Mouse (Mus musculus) kidney, adult 8-10 months (tissue): ENCODE results near the gene Enpp1.
"Not testable (repeated sequence)": the region's sequence is repeated elsewhere in the genome, so short reads cannot be mapped to it uniquely, and the experiment has no call there.

Source experiments
- DNase-seq, 2 experiments: peaks; one replicate each; pipeline ENCODE4 v3.0.0; 2022

Gene Enpp1

DNA sequence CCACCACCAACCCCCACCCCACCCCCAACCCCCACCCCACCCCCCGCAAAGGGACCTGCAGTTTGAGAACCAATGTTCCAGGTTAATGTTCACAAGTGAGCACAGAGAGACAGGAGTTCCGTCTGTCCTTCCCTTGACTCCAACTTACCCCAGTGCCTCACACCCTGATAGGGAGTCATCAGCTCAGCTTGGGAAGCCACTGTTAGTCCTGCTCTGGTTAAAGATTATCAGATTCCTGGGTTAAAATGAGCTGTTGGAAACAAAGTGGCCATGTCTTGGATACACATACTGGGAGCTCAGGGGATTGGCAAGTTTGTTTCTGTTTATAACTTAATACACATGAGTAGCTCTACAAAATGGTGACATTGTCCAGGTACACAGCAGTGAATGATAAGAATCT is 75.0 kb downstream of the Enpp1 start:
- peak in 1 of 2 experiments; percentile 42 for DNase-seq

DNA sequence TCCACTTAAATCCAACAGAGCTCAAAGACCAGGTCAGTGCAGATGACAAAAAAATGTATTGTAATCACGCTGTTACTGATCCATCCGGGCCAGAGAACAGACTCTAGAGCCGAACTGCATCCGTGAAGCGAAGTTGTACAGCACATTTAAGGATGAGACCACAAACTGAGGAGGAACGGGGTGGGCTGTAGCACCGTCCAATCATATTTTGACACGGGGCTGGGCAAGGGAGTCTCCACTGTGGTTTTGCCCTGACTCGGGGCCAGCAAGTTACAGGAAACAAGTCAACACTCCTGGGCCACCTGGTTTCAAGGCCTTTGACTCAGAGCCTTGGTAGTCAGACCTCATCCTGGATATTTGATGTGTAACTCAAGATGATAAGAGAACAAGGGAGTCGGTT is 76.1 kb downstream of the Enpp1 start:
- no peak for DNase-seq

DNA sequence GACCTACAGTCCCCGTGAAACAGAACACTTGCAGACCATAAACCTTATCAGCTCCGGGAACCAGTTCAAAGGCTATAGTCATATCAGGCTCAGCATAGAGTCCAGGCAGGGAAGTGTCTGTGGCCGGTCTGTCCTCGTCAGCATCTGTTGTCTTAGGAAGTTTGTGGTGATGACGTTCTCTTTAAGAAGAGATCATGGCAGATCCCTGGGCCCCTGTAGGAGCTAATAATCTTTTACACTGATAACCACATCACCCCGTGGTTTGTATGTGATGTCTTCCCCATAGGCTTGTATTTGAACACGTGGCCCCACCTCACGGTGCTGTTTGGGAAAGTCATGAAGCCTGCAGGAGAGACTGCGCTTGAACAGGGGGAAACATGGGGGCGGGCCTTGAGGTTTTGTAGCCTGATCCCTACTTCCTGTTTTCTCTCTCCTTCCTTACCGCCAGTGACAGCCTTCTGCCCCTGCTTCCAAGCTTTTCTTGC is 76.6 kb downstream of the Enpp1 start:
- DNase-seq, result no peak

DNA sequence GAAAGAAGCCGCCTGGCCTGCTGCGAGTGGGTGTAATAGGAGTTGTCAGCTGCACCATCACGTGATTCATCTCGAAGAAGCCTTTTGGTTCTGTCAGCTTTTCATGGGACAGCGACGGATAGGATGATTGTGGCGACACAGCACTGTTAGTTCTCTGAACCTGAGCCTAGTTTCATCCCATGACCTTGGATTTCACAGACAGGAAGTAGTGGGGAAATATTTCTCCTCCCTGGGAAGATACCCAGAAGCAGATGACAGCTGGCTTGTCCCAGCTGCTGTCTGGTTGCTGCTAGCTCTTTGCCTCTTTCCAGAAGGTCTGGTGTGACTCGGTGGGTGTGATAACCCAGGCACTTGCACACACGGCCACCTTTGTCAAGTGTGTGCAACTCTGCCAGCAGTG is 77.7 kb downstream of the Enpp1 start:
- peak in 1 of 2 experiments; percentile 31 for DNase-seq

DNA sequence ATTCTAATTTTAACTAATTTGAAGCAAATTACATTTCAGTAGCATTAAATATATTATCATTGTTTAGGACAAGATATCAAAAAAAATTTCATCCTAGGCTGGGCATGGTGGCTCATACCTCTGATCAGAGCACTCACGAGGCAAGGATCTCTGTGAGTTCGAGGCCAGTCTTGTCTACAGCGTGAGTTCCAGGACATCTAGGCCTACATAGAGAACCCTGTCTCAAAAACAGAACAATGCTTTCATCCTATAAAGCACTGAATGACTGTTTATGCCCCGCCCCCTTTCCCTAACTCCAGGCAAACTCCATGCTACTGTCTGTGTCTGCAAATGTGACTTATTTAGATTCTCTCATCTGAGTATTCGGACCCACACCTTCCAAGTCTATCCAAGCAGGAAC is 80.8 kb downstream of the Enpp1 start:
- no peak for DNase-seq

DNA sequence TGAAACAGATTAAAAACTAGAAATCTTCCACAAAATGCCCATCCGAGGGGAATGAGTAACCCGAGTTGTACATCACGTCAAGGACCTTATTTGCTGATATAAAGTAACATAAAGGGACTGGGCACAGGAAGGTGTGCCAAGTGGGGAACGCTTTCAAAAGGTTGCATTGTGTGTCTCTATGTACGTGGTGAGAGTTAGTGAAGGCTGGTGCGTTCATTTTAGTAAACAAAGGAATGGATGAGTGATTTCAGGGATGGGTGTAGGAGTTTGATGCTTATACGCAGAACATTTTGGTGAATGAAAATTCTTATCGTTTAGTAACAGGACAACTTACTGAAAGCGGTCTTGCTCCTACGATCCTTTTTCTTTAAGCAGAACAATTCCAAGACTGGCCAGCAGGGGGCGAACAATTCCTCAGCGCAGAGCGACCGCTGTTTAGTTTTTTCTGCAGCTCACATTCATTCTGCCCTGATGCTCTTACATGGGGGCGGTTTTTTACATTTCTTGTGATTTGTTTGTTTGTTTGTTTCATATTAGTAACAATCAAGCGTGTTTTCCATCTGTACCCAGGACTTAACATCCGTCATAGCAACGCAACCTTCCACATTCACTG is 81.4 kb downstream of the Enpp1 start:
- DNase-seq, result peak; percentile 35 to 73

DNA sequence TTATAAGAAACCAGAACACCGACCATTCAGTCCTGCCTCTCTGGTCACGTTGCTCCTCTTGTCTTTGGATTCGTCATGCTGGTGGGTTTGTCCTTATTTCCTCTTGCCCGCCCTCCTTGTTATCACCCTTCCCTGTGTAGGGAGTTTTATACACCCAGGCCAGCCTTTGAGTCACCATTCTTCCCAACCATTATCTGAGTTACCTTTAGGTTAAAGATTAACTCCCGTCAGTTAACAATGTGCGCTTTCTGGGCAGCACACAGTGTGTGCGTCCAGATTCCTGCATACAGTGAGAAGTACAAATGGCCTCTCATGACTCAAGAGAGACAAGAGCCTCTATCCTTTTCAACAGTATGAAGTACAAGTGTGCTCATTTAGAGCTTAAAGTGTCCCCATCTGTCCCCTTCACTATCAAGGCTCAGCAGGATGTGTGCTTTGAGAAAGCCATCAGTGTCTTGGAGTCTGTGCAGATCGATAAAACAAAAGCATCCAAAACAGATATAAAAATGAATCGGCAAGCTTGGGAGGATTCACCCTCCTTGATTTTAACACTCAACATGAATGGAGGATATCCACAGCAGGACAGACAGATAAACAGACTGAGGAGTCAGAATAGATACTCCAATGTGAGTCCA is 82.8 kb downstream of the Enpp1 start:
- peak in 1 of 2 experiments; percentile 29 for DNase-seq

DNA sequence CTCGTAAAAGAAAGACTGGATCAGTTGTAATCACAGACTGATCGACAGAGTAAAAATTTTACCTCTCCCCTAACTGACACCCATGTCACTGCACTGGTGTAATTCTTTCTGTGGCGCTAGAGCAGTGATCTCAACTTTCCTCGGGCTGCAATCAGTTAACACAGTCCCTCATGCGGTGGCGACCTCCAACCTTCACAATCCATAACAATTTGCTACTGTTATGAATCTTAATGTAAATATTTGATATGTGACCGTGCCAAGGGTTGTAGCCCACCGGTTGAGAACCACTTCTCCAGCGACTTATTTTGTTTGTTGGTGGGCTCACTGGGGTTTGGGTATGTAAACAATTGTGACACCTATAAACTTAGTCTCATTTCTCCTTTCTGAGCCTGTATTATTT is 83.5 kb downstream of the Enpp1 start:
- DNase-seq, result no peak

DNA sequence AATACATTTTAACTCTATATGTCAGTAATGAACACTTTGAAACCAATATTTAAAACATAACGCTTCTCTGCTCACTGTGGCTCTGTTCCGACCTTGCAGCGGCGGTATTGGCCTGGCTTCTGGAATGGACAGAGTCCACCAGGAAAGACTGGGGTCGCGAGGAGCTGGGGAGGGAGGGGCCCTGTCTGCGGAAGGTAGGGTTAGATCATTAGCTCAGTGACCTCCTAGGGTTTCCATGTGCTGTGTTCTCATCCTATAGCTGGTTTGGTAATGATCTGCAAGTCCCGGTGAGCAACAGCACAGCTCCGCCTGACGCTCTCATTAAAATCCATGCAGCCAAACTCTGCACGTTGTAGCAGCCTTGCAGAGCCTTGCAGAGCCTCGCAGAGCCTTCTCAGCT is 84.7 kb downstream of the Enpp1 start:
- no peak for DNase-seq

DNA sequence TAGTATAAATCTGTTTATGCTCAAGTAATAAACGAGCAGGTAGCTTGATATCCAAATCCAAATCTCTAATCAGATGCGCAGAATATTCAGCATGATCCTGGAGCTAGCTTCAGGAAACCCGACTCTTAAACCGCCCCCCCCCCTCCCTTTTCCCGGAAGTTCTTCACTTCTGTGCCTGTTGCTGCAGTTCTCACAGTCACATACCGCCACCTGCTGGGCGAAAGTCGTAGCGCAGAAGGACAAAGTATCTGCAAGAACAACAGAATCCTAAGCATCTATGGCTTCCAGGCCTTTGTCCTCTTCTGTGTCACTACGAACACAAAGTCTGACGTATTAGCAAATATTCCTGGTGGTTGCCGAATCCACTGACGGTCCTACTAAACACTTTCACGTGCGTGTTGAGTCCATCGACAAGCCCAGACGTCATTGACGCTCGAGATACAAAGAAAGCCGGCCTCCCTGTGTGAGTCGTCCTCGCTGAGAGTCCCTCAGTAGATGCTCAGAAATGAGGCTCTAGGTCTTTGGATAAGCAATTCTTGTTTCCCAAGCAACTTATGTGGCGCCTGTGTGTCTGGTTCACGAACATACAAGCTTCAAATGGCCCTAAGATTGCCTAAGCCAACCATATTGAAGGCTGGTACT is 86.8 kb downstream of the Enpp1 start:
- DNase-seq, result peak; percentile 70 to 90

DNA sequence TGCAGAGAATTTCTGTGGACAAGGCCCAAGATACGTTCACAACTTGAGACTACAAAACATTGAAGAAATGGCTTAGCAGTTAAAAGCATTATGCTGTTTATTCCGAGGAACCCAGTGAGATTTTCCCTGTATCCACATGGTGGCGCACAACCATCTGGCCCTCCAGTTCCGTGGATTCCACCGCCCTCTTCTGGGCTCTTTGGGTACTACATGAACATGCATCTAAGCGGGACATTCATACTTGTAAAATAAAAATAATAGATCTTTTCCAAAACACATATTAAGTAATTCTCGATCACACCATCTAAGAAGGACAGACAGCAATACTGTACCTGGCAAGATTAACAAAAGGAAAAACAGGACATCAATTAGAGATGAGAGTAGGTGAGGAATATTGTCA is 89.4 kb downstream of the Enpp1 start:
- DNase-seq, result peak; percentile 51 to 83

DNA sequence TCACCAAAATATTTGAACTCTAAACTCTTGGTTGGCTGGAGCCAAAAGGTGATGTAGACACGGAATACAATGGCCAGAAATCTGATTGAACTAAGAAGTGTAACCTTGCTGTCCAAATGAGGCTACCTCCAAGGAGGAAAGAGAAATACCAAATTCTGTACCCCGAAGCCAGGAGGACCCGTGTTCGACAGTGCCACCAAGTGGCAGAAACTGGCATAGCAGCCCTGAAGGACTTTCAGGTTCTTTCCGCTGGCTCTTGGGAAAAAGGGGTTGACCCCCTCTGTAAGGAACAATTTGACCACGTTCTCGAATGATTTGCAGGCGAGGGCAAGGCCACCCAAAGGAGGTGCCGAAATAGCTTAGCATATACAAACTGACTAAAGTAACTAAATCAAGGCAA is 90.4 kb downstream of the Enpp1 start:
- DNase-seq, result peak in 1 of 2 experiments; percentile 65

DNA sequence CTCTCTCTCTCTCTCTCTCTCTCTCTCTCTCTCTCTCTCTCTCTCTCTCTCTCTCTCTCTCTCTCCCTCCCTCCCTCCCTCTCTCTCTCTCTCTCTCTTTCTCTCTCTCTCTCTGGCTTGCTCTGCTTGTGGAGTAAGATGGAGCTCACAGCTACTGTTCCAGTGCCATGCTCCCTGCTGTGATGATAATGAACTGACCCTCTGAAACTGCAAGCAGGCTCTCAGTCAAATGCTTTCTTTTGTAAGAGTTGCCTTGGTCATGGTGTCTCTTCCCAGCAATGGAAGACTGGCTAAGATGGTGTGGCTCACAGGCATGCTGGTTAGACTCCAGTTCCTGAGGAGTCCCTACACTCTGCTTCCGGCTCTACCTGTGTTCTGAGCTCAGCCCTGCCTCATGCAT is 95.4 kb downstream of the Enpp1 start:
- not testable (repeated sequence) for DNase-seq

DNA sequence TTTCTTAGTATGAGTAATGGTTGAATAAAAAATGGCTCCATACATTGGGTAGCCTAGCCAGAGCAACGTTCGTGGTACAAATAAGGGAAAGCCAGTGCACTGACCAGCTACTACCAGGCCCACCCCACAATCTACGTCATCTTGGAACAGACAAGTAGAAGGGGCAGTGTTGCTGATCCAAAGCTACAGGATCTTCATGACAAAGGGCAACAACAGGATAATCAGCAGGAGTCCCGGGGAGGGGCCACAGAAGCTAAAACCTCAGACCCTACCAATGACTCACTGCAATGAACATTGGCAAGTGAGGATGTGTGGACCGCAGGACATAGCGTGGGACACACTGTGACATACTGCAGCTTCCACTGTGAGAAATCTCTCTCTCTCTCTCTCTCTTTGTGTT is 96.2 kb downstream of the Enpp1 start:
- no peak for DNase-seq

DNA sequence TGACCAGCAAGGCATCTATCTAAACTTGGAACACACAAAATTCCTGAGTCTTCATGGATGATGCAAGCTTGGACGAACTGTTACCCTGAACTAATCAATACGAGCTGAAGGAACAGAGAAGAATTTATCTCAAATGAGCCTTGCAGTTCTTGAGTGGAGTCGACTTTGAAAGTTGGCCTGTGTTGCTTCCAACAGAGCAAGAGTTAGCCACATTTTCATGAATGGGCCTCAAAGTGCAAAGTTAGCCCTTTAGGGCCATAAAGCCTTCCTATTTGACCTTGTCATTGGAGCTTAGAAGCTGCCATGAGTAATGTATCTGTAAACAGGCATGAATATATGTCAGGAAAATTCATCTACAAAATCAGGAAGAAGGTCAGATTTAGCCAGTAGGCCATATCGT is 97.2 kb downstream of the Enpp1 start:
- DNase-seq, result no peak

DNA sequence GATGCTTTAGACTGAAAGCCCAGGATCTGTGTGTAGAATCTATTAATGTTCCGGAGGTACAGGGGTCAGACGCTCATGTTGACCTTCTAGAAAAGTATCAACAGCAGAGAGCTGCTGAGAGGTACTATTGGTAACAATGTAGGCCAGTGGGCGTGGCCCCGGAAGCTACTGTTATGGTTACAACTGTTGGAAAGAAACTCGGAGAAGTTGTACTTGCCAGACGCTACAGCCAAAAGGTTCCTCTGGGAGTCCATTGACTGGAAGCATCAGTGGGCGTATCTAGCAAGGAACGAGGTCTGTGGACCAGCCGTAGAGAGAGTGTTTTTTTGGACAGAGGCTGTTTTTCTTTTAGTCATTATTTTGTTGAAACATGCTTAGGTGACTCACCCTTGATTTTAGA is 102.2 kb downstream of the Enpp1 start:
- DNase-seq, result no peak

DNA sequence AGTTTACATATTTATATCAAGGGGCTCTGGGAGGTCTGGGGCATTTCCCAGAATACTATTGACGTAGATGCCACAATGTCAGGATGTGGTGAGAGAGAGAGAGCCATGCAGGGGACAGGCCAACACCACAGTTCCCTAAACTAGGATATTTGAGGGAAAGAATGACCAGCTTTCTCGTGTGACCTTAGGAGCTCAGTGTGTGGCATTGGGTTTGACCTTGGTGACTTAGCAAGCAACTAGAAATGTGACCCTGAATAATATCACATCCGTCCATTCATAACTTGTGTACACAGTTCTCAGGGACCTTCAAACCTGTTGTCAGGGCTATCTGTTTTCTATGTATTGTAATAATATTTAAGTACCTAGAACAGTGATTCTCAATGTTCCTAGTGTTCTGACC is 102.8 kb downstream of the Enpp1 start:
- no peak for DNase-seq

DNA sequence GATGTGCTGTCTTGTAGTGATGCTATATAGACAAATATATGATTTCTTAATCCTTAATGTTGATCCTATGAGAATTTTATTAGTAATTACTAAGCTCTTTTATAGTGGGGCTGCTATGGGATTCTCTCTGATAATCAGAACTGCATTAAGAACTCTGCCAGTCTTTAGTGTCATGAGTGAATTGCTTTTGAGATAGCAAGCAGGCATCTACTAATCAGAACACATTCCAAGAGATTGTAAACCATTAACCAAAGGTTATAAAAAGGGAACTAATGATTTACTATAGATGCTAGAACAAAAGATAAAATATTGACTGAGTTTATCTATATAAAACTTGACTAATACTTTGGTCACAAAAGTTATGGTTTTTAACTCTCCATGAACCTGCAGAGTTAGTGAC is 108.2 kb downstream of the Enpp1 start:
- DNase-seq, result no peak

DNA sequence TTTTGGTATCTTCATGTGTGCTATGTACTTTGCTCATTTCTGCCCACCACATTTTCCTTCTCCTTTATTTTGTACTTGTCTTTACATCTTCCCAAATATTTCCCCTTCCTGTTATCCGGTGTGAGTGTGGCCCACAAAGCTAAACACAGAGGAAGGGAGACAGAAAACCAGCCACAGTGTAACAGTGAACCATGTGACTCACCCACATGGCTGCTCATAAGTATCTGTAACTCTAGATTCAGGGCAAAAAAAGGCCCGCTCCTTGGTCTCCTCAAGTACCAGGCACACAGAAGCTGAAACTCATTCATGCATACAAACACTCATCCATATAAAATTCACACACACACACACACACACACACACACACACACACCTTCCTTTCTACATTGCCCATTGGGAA is 108.9 kb downstream of the Enpp1 start:
- no peak for DNase-seq

DNA sequence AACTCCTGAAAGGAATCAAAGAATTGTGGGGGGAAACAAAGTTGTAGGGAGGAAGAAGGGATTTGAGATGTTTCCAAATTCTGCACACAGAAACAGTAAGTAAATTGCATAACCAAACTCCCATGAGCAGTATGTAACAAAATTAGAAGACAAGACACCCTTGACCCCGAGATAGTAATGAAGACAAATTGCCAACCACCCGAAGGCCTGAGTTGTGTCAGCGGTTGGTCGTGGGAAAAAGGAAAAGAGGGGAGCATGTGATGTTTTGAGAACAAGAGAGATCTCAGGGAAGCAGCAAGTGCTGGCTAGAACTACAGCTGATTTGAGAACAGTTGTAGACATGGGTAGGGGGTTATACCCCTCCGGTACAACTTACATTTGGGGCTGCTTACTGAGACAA is 112.2 kb downstream of the Enpp1 start:
- no peak for DNase-seq

DNA sequence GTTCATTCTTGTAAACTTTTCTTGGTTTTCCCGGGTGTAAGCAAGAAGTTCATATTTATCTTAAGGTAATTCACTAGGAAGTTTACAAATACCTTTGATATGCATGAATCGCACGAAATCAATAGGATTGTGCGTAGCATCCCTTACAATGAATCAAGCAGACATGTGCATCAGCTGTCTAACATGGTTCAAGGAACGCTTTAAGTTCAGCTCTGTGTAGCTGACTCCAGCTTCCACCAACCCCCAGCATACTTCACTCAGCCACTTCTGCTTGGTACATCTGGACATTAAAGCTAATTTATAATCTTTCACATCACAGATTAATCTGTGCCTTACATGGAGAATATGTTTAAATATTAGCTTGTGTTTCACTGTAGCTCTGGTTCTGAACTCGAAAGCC is 113.3 kb downstream of the Enpp1 start:
- DNase-seq, result no peak

DNA sequence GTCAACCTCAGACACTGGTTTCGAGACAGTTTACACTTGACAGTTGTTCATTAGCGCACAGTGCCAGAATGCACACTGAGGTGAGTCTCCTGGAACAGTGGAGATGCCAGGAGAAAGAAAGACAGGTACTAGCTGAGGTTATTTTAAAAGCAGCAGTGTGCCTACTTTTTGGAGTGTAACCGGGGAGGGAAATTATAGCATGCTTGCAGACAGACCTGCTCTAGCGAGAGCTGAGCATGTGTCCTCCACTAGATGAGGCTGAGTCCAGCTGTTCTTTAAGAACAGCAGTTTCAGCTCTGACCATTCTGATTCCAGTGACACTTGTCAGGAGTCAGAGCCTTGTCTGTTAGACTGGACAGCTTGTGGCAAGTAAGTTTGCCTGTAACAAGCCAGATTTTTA is 114.2 kb downstream of the Enpp1 start:
- no peak for DNase-seq

DNA sequence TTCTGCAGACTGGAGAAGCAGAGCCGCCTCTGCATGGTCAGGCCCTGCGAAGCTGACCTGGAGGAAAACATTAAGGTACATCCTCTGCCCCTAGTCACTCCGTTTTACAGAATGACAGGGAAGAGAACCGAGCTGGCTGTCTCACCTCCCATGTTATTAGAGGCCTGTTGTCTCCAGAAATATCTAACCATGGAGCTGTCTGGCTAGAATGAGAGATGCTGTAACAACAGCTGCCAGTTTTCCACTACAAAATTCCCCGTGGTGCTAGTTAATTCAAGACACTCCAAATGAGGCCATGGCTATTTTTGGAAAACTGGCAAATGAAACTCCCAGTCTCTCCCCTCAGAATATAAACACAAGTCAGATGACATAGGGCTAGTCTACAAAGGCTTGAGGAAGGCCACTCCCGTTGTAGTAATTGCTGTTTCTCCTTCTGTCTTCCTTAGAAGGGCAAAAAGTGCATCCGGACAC is 115.1 kb downstream of the Enpp1 start:
- DNase-seq, result no peak
